Comparison of ENCODE assay signal across 8 mouse cellular contexts in the genomic region with DNA sequence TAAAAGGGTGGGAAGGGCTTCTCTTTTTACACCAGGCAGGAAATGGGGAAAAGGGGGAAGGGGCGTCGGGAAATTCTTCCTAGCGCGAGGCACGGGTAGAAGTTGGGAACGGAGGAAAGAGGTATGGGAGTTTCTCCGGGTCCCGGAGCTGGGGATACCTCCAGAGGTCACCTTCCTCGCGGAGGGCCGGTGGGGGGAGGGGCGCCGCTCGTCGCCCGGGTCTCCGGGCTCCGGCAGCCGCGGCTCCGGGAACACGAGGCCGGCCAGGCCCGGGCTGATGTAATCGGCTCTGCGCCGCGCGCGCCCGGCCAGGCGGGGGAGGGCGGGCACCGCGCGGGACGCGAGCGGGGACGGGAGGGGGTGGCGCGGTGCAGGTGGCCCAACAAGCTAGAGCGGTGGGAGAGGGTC. TPM values are rescaled to one million over a fixed set of nuclear protein-coding genes. Genes with fewer than 3 reads are reported as not detected.
DNase-seq lines count a peak whose midpoint lies in the region; ATAC-seq lines count a peak whose summit lies in the region.

No protein-coding gene starts in this region.

- under 1% methylated on average over 41 of the region's 43 CpGs for WGBS in intestine, embryonic 14.5 days
- WGBS in liver, embryonic 15.5 days (ENCODE audit: insufficient replicate concordance) = under 1% methylated on average over 41 of the region's 43 CpGs
- WGBS in neural tube, embryonic 15.5 days = 1% methylated on average over 34 of the region's 43 CpGs

- peak overlapping the region; percentile 89 for H3K9ac ChIP-seq in intestine, embryonic 14.5 days (ENCODE audit: low read length)
- peak overlapping the region; percentile 79 for H3K9ac ChIP-seq in liver, embryonic 15.5 days
- H3K9ac ChIP-seq in neural tube, embryonic 15.5 days (replicated peaks) = peak overlapping the region; percentile 72

- H3K4me2 ChIP-seq in intestine, embryonic 14.5 days (ENCODE audit: low read length) = peak overlapping the region; percentile 55
- H3K4me2 ChIP-seq in liver, embryonic 15.5 days = peak overlapping the region; percentile 95
- H3K4me2 ChIP-seq in neural tube, embryonic 15.5 days = peak overlapping the region; percentile 91

- H3K4me1 ChIP-seq in brown adipose tissue, adult 24 weeks (ENCODE audit: control insufficient read depth, insufficient read depth, insufficient read length, low read length) = no peaks in the 10 kb centered on the region; the same call in none of the 2 replicates
- peaks cover 46% of the 10 kb centered on the region for H3K4me1 ChIP-seq in intestine, embryonic 14.5 days (replicated peaks; ENCODE audit: control insufficient read depth, insufficient read depth, low read length)
- H3K4me1 ChIP-seq in liver, embryonic 15.5 days (replicated peaks) = peaks cover 85% of the 10 kb centered on the region
- peaks cover 66% of the 10 kb centered on the region for H3K4me1 ChIP-seq in neural tube, embryonic 15.5 days

- H3K4me3 ChIP-seq in brown adipose tissue, adult 24 weeks (ENCODE audit: insufficient read depth, low read depth, low read length) = peak overlapping the region; percentile 96
- H3K4me3 ChIP-seq in intestine, embryonic 14.5 days (ENCODE audit: low read depth, low read length) = peak overlapping the region; percentile 93
- peak overlapping the region; percentile 81 for H3K4me3 ChIP-seq in liver, embryonic 15.5 days (replicated peaks)
- H3K4me3 ChIP-seq in neural tube, embryonic 15.5 days (replicated peaks) = peak overlapping the region; percentile 79

- peak overlapping the region; percentile 94 for H3K27ac ChIP-seq in brown adipose tissue, adult 24 weeks (replicated peaks; ENCODE audit: low read depth, low read length)
- H3K27ac ChIP-seq in intestine, embryonic 14.5 days (ENCODE audit: low read depth) = peak overlapping the region; percentile 94
- peak overlapping the region; percentile 85 for H3K27ac ChIP-seq in liver, embryonic 15.5 days (replicated peaks)
- H3K27ac ChIP-seq in neural tube, embryonic 15.5 days (replicated peaks) = peak overlapping the region; percentile 88

- no peaks in the 10 kb centered on the region for H3K9me3 ChIP-seq in intestine, embryonic 14.5 days (ENCODE audit: control insufficient read depth, low read length)
- H3K9me3 ChIP-seq in liver, embryonic 15.5 days (replicated peaks) = no peaks in the 10 kb centered on the region
- no peaks in the 10 kb centered on the region for H3K9me3 ChIP-seq in neural tube, embryonic 15.5 days (replicated peaks)

- peak; percentile 18; the same call in 1 of the 2 replicates for ATAC-seq in intestine, embryonic 14.5 days (replicated peaks; ENCODE audit: low FRiP score, low TSS enrichment, low read depth)
- ATAC-seq in liver, embryonic 15.5 days (ENCODE audit: insufficient read depth) = peak; percentile 43; the same call in 1 of the 2 replicates
- ATAC-seq in neural tube, embryonic 15.5 days (ENCODE audit: low FRiP score) = peak; percentile 42
- no peak for ATAC-seq in inflammation-experienced regulatory T-cells, adult 6 months

- no peaks in the 10 kb centered on the region for H3K27me3 ChIP-seq in intestine, embryonic 14.5 days (replicated peaks; ENCODE audit: control insufficient read depth, insufficient read depth, low read length)
- peaks cover 13% of the 10 kb centered on the region for H3K27me3 ChIP-seq in liver, embryonic 15.5 days
- H3K27me3 ChIP-seq in neural tube, embryonic 15.5 days (replicated peaks) = 0 out of 2 replicates have a peak, but pooled peaks cover 4% of the 10 kb centered on the region

- DNase-seq in lung, adult 18-20 months = peak; percentile 50 to 63
- DNase-seq in lung, postnatal 25 days (ENCODE audit: low spot score) = no peak
- DNase-seq in frontal cortex, postnatal 36 days (ENCODE audit: low spot score in 2 of 2) = peak; percentile 36 to 42
- DNase-seq in intestine, embryonic 14.5 days (ENCODE audit: low spot score) = peak; percentile 72

- H3K36me3 ChIP-seq in intestine, embryonic 14.5 days (ENCODE audit: control insufficient read depth, insufficient read depth, low read length) = peaks cover 9% of the 10 kb centered on the region
- H3K36me3 ChIP-seq in liver, embryonic 15.5 days (replicated peaks) = peaks cover 18% of the 10 kb centered on the region; the same call in 1 of the 2 replicates
- H3K36me3 ChIP-seq in neural tube, embryonic 15.5 days = no peaks in the 10 kb centered on the region

RNA-seq across cellular contexts. Expression of a gene that starts 1.8 kb away (rescaled TPM):
- 189 and 214 TPM in 2 replicates for polyA plus RNA-seq in brown adipose tissue, adult 24 weeks (2012; ENCODE audit: insufficient read depth, insufficient read length, missing spikeins)
- 5.2 and 6.5 TPM in 2 replicates for polyA plus RNA-seq in intestine, embryonic 14.5 days (2014; fragmentation: Nextera tagmentation; extraction: Ambion mirVana)
- 1.2 and 1.4 TPM in 2 replicates for polyA plus RNA-seq in liver, embryonic 15.5 days (2015; fragmentation: Nextera tagmentation; extraction: Ambion mirVana)
- 4.1 and 4.8 TPM in 2 replicates for polyA plus RNA-seq in neural tube, embryonic 15.5 days (2015; fragmentation: Nextera tagmentation; extraction: Ambion mirVana)
- polyA plus RNA-seq in inflammation-experienced regulatory T-cells, adult 6 months (2017; shearing (Covaris generic)) = not detected

Comparison
In these comparisons a context has a peak if more than half of its experiments do, and no peak if none do; other contexts are left out.
1. RNA of a gene that starts 1.8 kb away (polyA plus RNA-seq): 189 to 214 TPM in brown adipose tissue, adult 24 weeks; 5.2 to 6.5 TPM in intestine, embryonic 14.5 days, 4.1 to 4.8 TPM in neural tube, embryonic 15.5 days, 1.2 to 1.4 TPM in liver, embryonic 15.5 days and not detected in inflammation-experienced regulatory T-cells, adult 6 months; every median in the first group is over 10 times any median in the second.
2. Peak in every context shown above with its lines, with median percentiles within 50 percentile points of each other: H3K27ac ChIP-seq, H3K4me3 ChIP-seq, H3K4me2 ChIP-seq and H3K9ac ChIP-seq.